In the genomic region with DNA sequence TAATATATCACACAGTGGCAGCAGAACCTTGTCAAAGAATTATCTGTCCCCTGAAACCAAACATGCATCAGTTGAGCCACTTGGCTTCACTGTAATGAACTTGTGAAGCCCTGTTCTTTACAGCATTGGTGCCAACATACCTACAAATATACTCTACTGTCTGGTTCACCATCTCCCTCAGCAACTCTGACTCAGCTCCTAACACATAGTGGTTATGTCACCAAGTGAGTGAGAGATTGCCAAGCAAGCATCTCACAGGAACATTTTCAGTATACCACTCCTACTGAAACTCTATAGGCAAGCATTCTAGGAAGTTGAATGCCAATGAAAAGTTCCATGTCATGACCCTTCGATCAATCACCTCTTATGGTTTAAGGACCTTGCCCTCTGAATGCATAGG, we compare ENCODE assay signal across 26 mouse cellular contexts.
"Had no signal": no experiment of that assay in that cellular context is flagged by ENCODE, and none has a peak within 500 bp of the region (broad histone marks: within the 10 kb centered on the region; RNA-seq: fewer than 3 reads in every experiment).

No protein-coding gene starts in this region.

- H3K36me3 ChIP-seq: heart, embryonic 10.5 days; heart, embryonic 12.5 days; hindbrain, embryonic 10.5 days; hindbrain, embryonic 12.5 days; intestine, embryonic 15.5 days; limb, embryonic 10.5 days; limb, embryonic 12.5 days; liver, embryonic 13.5 days; liver, embryonic 15.5 days had no signal

- DNase-seq: gastrocnemius, adult 2 months; gastrocnemius, postnatal 10 days; gastrocnemius, postnatal 25 days; heart, postnatal 10 days; heart, postnatal 4 days; kidney, adult 18-20 months; kidney, adult 8-10 months; kidney, postnatal 10 days; kidney, postnatal 25 days; kidney, postnatal 4 days; layer of hippocampus, postnatal 36 days; liver; liver, embryonic 13.5 days had no signal

- ATAC-seq: hindbrain, embryonic 16.5 days; inflammation-experienced regulatory T-cells, adult 6 months; intestine, embryonic 15.5 days; intestine, postnatal 0 days had no signal

- H3K9ac ChIP-seq: heart, embryonic 12.5 days; hindbrain, embryonic 12.5 days; hindbrain, embryonic 14.5 days; intestine, embryonic 15.5 days; limb, embryonic 12.5 days; liver, embryonic 13.5 days; liver, embryonic 15.5 days had no signal

- H3K27ac ChIP-seq: gastrocnemius, adult 2 months; hindbrain, embryonic 10.5 days; hindbrain, embryonic 12.5 days; hindbrain, embryonic 14.5 days; intestine, embryonic 15.5 days; layer of hippocampus, adult 2 months; limb, embryonic 10.5 days; limb, embryonic 12.5 days; liver, embryonic 13.5 days; liver, embryonic 15.5 days had no signal

- H3K4me3 ChIP-seq: gastrocnemius, adult 2 months; heart, embryonic 10.5 days; heart, embryonic 12.5 days; hindbrain, embryonic 10.5 days; hindbrain, embryonic 12.5 days; intestine, embryonic 15.5 days; layer of hippocampus, adult 2 months; limb, embryonic 10.5 days; limb, embryonic 12.5 days; liver, embryonic 13.5 days; liver, embryonic 15.5 days had no signal

- H3K27me3 ChIP-seq: heart, embryonic 12.5 days; hindbrain, embryonic 12.5 days; intestine, embryonic 15.5 days; limb, embryonic 12.5 days; liver, embryonic 13.5 days; liver, embryonic 15.5 days had no signal

- H3K4me1 ChIP-seq: hindbrain, embryonic 10.5 days; hindbrain, embryonic 12.5 days; intestine, embryonic 15.5 days; limb, embryonic 10.5 days; limb, embryonic 12.5 days; liver, embryonic 13.5 days; liver, embryonic 15.5 days had no signal
